Mouse (Mus musculus) MEL (cell line): ENCODE measurements at regions not wholly inside any gene's neighbourhood (a gene's known extent, or its start where the extent isn't known, plus 50 kb on each side); places are given as distances from the start of the nearest gene placed in this dataset.

Experiments used
- DNase-seq: peaks from one replicate; pipeline ENCODE4 v3.0.0; 2011; ENCODE audit warnings: low read depth, low spot score
- H3K27ac ChIP-seq: 2 replicates; pipeline ENCODE4 v1.5.1; 2012; ENCODE audit warnings: low read depth, mild to moderate bottlenecking, control low read depth, low read length, moderate library complexity; ENCODE audit not compliant: control insufficient read depth
- H3K27me3 ChIP-seq, 2 experiments: fragments of 150-350 bp in 1 of 2; sonication (generic) in 1 of 2; 2 replicates each; pipeline ENCODE4 v1.6.1; 2012; ENCODE audit warnings: low read length in 2 of 2, mild to moderate bottlenecking in 2 of 2, improper control_type of control experiment in 1 of 2, moderate library complexity in 1 of 2; ENCODE audit not compliant: insufficient read depth in 2 of 2, control insufficient read depth in 1 of 2
- H3K36me3 ChIP-seq, 2 experiments: 2 replicates each; pipeline ENCODE4 v1.6.1; 2012 to 2014; ENCODE audit warnings: low read length in 2 of 2, improper control_type of control experiment in 1 of 2, inconsistent platforms in 1 of 2, mild to moderate bottlenecking in 1 of 2; ENCODE audit not compliant: insufficient read depth in 2 of 2, control insufficient read depth in 1 of 2
- H3K4me1 ChIP-seq, 2 experiments: fragments of 150-350 bp in 1 of 2; sonication (generic) in 1 of 2; 2 replicates each; pipeline ENCODE4 v1.6.1; 2012; ENCODE audit warnings: low read length in 2 of 2, improper control_type of control experiment in 1 of 2, mild to moderate bottlenecking in 1 of 2; ENCODE audit not compliant: insufficient read depth in 2 of 2, control insufficient read depth in 1 of 2
- H3K4me3 ChIP-seq, 2 experiments: fragments of 150-350 bp in 1 of 2; sonication (generic) in 1 of 2; 2 replicates each; pipeline ENCODE4 v1.5.1; 2012; ENCODE audit warnings: low read depth in 2 of 2, low read length in 2 of 2, mild to moderate bottlenecking in 2 of 2, moderate library complexity in 2 of 2, control low read depth in 1 of 2, improper control_type of control experiment in 1 of 2; ENCODE audit not compliant: control insufficient read depth in 1 of 2, insufficient read depth in 1 of 2
- H3K79me2 ChIP-seq: 2 replicates; pipeline ENCODE4 v1.6.1; 2012; ENCODE audit warnings: mild to moderate bottlenecking, low read length, moderate library complexity; ENCODE audit not compliant: control insufficient read depth, poor library complexity, insufficient read depth
- H3K9ac ChIP-seq: 2 replicates; pipeline ENCODE4 v1.6.1; 2012; ENCODE audit warnings: low read depth, mild to moderate bottlenecking, control low read depth, low read length, moderate library complexity; ENCODE audit not compliant: control insufficient read depth, poor library complexity, severe bottlenecking
- H3K9me3 ChIP-seq: fragments of 150-350 bp; sonication (generic); replicated peaks from 2 replicates; pipeline ENCODE4 v1.6.1; 2012; ENCODE audit warnings: mild to moderate bottlenecking, low read length, improper control_type of control experiment, moderate library complexity; ENCODE audit not compliant: insufficient read depth
- CTCF ChIP-seq, 3 experiments: IDR thresholded peaks in 2 of 3; conservative IDR thresholded peaks in 1 of 3; 2 replicates each; pipeline ENCODE4 v1.5.1; 2011 to 2012; ENCODE audit warnings: low read length in 3 of 3, low read depth in 2 of 3, mild to moderate bottlenecking in 2 of 3, improper control_type of control experiment in 1 of 3, inconsistent platforms in 1 of 3, mixed read lengths in 1 of 3, moderate library complexity in 1 of 3; ENCODE audit not compliant: control insufficient read depth in 1 of 3, insufficient read depth in 1 of 3, poor library complexity in 1 of 3, severe bottlenecking in 1 of 3
- EP300 ChIP-seq, 2 experiments: IDR thresholded peaks; 2 replicates each; pipeline ENCODE4 v1.6.1; 2011; ENCODE audit warnings: improper control_type of control experiment in 2 of 2, low read length in 2 of 2, low read depth in 1 of 2, mild to moderate bottlenecking in 1 of 2
- GABPA ChIP-seq: IDR thresholded peaks from 2 replicates; pipeline ENCODE4 v1.6.1; 2012; ENCODE audit warnings: low read depth, mild to moderate bottlenecking, inconsistent platforms, low read length, improper control_type of control experiment, moderate library complexity
- JUND ChIP-seq: IDR thresholded peaks from 2 replicates; pipeline ENCODE4 v1.6.1; 2011; ENCODE audit warnings: low read depth, mild to moderate bottlenecking, improper control_type of control experiment, low read length
- MAFK ChIP-seq: IDR thresholded peaks from 2 replicates; pipeline ENCODE4 v1.6.1; 2011; ENCODE audit warnings: low read depth, mild to moderate bottlenecking, low read length, improper control_type of control experiment, borderline replicate concordance
- MEF2A ChIP-seq: IDR thresholded peaks from 2 replicates; pipeline ENCODE4 v1.6.1; 2014; ENCODE audit warnings: low read depth, mild to moderate bottlenecking, inconsistent platforms, low read length, improper control_type of control experiment; ENCODE audit not compliant: poor library complexity, insufficient replicate concordance, severe bottlenecking; ENCODE audit errors: extremely low read depth
- NELFE ChIP-seq: IDR thresholded peaks from 2 replicates; pipeline ENCODE4 v1.6.1; 2011; ENCODE audit warnings: low read depth, low read length, improper control_type of control experiment
- RAD21 ChIP-seq: IDR thresholded peaks from 2 replicates; pipeline ENCODE4 v1.6.1; 2011; ENCODE audit warnings: mild to moderate bottlenecking, low read depth, low read length, improper control_type of control experiment
- RCOR1 ChIP-seq: IDR thresholded peaks from 2 replicates; pipeline ENCODE4 v1.6.1; 2012; ENCODE audit warnings: low read depth, mild to moderate bottlenecking, inconsistent platforms, low read length, improper control_type of control experiment
- TAL1 ChIP-seq: IDR thresholded peaks from 2 replicates; pipeline ENCODE4 v1.6.1; 2012; ENCODE audit warnings: mild to moderate bottlenecking, inconsistent platforms, low read length, moderate library complexity, mixed read lengths
- TBP ChIP-seq: IDR thresholded peaks from 2 replicates; pipeline ENCODE4 v1.8.0; 2011; ENCODE audit warnings: low read depth, low read length, improper control_type of control experiment
- UBTF ChIP-seq: IDR thresholded peaks from 2 replicates; pipeline ENCODE4 v1.6.1; 2012; ENCODE audit warnings: low read depth, mild to moderate bottlenecking, inconsistent platforms, low read length, improper control_type of control experiment, moderate library complexity, borderline replicate concordance; ENCODE audit not compliant: insufficient read depth
- ZC3H11A ChIP-seq: IDR thresholded peaks from 2 replicates; pipeline ENCODE4 v1.6.1; 2012; ENCODE audit warnings: low read depth, mild to moderate bottlenecking, inconsistent platforms, low read length, improper control_type of control experiment
- ZMIZ1 ChIP-seq: IDR thresholded peaks from 2 replicates; pipeline ENCODE4 v1.6.1; 2012; ENCODE audit warnings: low read depth, mild to moderate bottlenecking, inconsistent platforms, low read length, improper control_type of control experiment, moderate library complexity
- ZNF384 ChIP-seq: IDR thresholded peaks from 2 replicates; pipeline ENCODE4 v1.6.1; 2012; ENCODE audit warnings: low read depth, mild to moderate bottlenecking, inconsistent platforms, low read length, improper control_type of control experiment

GRCm38 (mm10) chr12:74677835-74678234 lies 361.6 kb upstream of the Gm11042 start:
- DNase-seq, result no peak
- no peaks in the 10 kb centered on the region for H3K36me3 ChIP-seq
- no peak overlapping the region for H3K4me3 ChIP-seq
- H3K79me2 ChIP-seq, result no peaks in the 10 kb centered on the region
- no peak overlapping the region for H3K9ac ChIP-seq
- H3K4me1 ChIP-seq, result no peaks in the 10 kb centered on the region
- no peaks in the 10 kb centered on the region for H3K27me3 ChIP-seq
- TF ChIP-seq EP300 (IDR thresholded peaks at IDR 0.05; ENCODE audit: low read depth in 1 of 2, low read length in 2 of 2) (no peak), NELFE (no peak), JUND (no peak), ZC3H11A (no peak), MEF2A (no peak), TAL1 (no peak), RAD21 (no peak), TBP (no peak), UBTF (no peak)
- H3K9me3 ChIP-seq, result no peaks in the 10 kb centered on the region
- no peak overlapping the region for H3K27ac ChIP-seq

GRCm38 (mm10) chr12:74658406-74658805 lies 342.2 kb upstream of the Gm11042 start:
- no peaks in the 10 kb centered on the region for H3K9me3 ChIP-seq
- no peak overlapping the region for H3K4me3 ChIP-seq
- H3K79me2 ChIP-seq, result no peaks in the 10 kb centered on the region
- H3K4me1 ChIP-seq, result no peaks in the 10 kb centered on the region
- no peaks in the 10 kb centered on the region for H3K36me3 ChIP-seq
- no peak overlapping the region for H3K9ac ChIP-seq
- no peak for TF ChIP-seq TBP
- no peak for TF ChIP-seq GABPA
- TF ChIP-seq ZMIZ1, result no peak
- no peak for TF ChIP-seq MAFK
- TF ChIP-seq ZC3H11A, result no peak
- TF ChIP-seq RCOR1, result no peak
- no peak for TF ChIP-seq ZNF384
- TF ChIP-seq CTCF (IDR thresholded peaks at IDR 0.05 in 2 of 3, conservative IDR thresholded peaks at IDR 0.05 in 1 of 3; ENCODE audit: control insufficient read depth in 1 of 3, insufficient read depth in 1 of 3, low read depth in 2 of 3, low read length in 3 of 3, poor library complexity in 1 of 3, severe bottlenecking in 1 of 3), result no peak
- no peak for TF ChIP-seq EP300 (IDR thresholded peaks at IDR 0.05; ENCODE audit: low read depth in 1 of 2, low read length in 2 of 2)
- TF ChIP-seq, all 39 proteins: peak for 0
- Histone ChIP-seq H3K27ac (no peak overlapping the region), H3K27me3 (no peaks in the 10 kb centered on the region)
- no peak for DNase-seq
